Mouse (Mus musculus) liver, embryonic 15.5 days (tissue): ENCODE results near the gene Tfpi. TPM values are rescaled to one million over a fixed set of nuclear protein-coding genes. Genes with fewer than 3 reads are reported as not detected.

ENCODE experiments used
- ATAC-seq: fragments of 200-750 bp; cut with Nextera tagmentation; 2 replicates; pipeline ENCODE4 v1.8.0; 2017; ENCODE audit warnings: moderate number of reproducible peaks, mild to moderate bottlenecking, moderate library complexity; ENCODE audit not compliant: insufficient read depth
- H3K27ac ChIP-seq: fragments of 300-500 bp; sonication (generic); replicated peaks from 2 replicates; pipeline ENCODE4 v1.5.1; 2015; ENCODE audit warnings: mild to moderate bottlenecking, inconsistent platforms
- H3K27me3 ChIP-seq: fragments of 300-500 bp; sonication (generic); 2 replicates; pipeline ENCODE4 v1.6.1; 2015; ENCODE audit warnings: mild to moderate bottlenecking, inconsistent platforms
- H3K36me3 ChIP-seq: fragments of 300-500 bp; sonication (generic); replicated peaks from 2 replicates; pipeline ENCODE4 v1.6.1; 2015; ENCODE audit warnings: moderate library complexity, mild to moderate bottlenecking, inconsistent platforms
- H3K4me1 ChIP-seq: fragments of 300-500 bp; sonication (generic); replicated peaks from 2 replicates; pipeline ENCODE4 v1.6.1; 2015; ENCODE audit warnings: inconsistent platforms
- H3K4me2 ChIP-seq: fragments of 300-500 bp; sonication (generic); 2 replicates; pipeline ENCODE4 v1.6.1; 2015; ENCODE audit warnings: moderate library complexity, mild to moderate bottlenecking, inconsistent platforms
- H3K4me3 ChIP-seq: fragments of 300-500 bp; sonication (generic); replicated peaks from 2 replicates; pipeline ENCODE4 v1.5.1; 2015; ENCODE audit warnings: mild to moderate bottlenecking, inconsistent platforms
- H3K9ac ChIP-seq: fragments of 300-500 bp; sonication (generic); 2 replicates; pipeline ENCODE4 v1.6.1; 2015; ENCODE audit warnings: moderate library complexity, mild to moderate bottlenecking, inconsistent platforms
- H3K9me3 ChIP-seq: fragments of 300-500 bp; sonication (generic); replicated peaks from 2 replicates; pipeline ENCODE4 v1.6.1; 2016; ENCODE audit warnings: inconsistent platforms
- WGBS: fragments of 180-500 bp; shearing (Covaris S2); methylation state at CpG from one replicate; pipeline ENCODE4 v1.1.7; 2015; ENCODE audit warnings: mixed read lengths; ENCODE audit not compliant: insufficient replicate concordance; 5-methylcytosine and 5-hydroxymethylcytosine counted together
- polyA plus RNA-seq: library from polyadenylated mRNA; unstranded; fragments of >200 nt; fragmentation: Nextera tagmentation; extraction: Ambion mirVana; gene quantifications from 2 replicates; pipeline ENCODE4 v1.2.1, GENCODE M21; 2015

Tfpi gene
- 14.2 and 15.6 TPM in 2 replicates for polyA plus RNA-seq

DNA sequence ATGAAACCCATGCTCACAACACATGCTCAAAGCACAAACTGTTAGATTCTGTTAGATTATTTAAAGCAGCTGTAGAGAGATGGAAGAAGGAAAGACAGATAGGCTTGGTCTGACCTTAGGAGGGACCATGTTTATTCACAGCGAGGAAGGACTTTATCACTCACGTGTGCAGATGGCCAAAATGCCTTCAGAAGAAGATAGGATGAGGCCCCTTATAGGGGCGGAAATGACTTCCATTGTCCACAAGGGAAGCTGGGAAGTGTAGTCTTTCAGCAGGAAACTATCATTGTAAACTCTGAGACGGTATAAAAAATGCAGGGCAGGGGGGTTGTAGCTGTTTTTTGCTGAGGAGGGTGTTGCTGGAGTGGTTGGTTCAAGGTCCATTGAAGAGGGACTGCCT, at the start of gene Tfpi:
Gene Tfpi (minus strand): TSS at position 199 of the 400 bp plus-strand sequence.
- peak within 1 kb of the TSS; percentile 54 for H3K4me2 ChIP-seq
- H3K9me3 ChIP-seq = no peaks in the 10 kb centered on the region
- H3K27ac ChIP-seq = peak within 1 kb of the TSS; percentile 41; the same call in 1 of the 2 replicates
- peaks cover 19% of the 10 kb centered on the region for H3K4me1 ChIP-seq
- peak; percentile 81 for ATAC-seq
- 15% methylated on average over 4 of the region's 4 CpGs for WGBS
- H3K36me3 ChIP-seq = no peaks in the 10 kb centered on the region
- H3K4me3 ChIP-seq = peak within 1 kb of the TSS; percentile 45
- H3K27me3 ChIP-seq = no peaks in the 10 kb centered on the region
- peak within 1 kb of the TSS; percentile 25; the same call in 1 of the 2 replicates for H3K9ac ChIP-seq

DNA sequence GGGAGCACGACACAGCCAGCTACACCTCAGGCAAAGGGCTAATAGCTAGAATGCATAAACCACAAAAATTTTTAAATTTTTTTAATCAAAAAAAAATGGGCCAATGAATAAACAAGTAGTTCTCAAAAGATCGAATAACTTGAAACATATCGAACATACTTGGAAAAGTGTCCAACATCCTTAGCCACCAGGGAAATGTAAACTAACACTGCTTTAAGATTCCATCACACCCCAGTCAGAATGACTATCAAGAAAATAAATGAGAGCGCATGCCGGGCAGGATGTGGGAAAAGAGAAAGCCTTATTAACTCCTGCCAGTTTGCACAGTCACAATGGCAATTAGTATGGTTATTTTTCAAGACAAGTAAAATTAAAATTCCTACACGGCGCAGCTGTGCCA, 49.6 kb upstream of the Tfpi start:
- no peak overlapping the region for H3K27ac ChIP-seq
- no peaks in the 10 kb centered on the region for H3K36me3 ChIP-seq
- WGBS = 73% methylated on average over 7 of the region's 7 CpGs
- H3K4me1 ChIP-seq = no peaks in the 10 kb centered on the region
- no peaks in the 10 kb centered on the region for H3K9me3 ChIP-seq
- no peak overlapping the region for H3K4me2 ChIP-seq
- H3K9ac ChIP-seq = no peak overlapping the region
- ATAC-seq = no peak
- no peak overlapping the region for H3K4me3 ChIP-seq
- H3K27me3 ChIP-seq = no peaks in the 10 kb centered on the region

DNA sequence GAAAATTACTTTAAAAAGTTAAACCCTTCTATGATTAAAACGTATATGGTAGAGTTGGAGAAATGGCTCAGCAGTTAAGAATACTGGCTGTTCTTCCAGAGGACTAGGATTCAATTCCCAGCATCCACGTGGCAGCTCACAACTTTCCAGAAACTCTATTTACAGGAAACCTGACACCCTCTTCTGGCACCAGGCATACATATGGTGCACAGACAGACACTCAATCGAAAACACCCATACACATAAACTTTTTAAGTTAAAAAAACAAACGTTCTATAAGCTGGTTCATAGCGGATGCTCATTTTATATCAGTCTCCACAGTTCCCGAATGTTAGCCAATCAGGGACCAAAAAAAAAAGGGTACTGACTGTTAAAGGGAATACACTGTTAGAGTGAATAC, 49.2 kb upstream of the Tfpi start:
- no peak overlapping the region for H3K4me2 ChIP-seq
- ATAC-seq = no peak
- H3K27me3 ChIP-seq = no peaks in the 10 kb centered on the region
- WGBS = 64% methylated on average over 6 of the region's 6 CpGs
- no peak overlapping the region for H3K27ac ChIP-seq
- no peaks in the 10 kb centered on the region for H3K4me1 ChIP-seq
- no peaks in the 10 kb centered on the region for H3K9me3 ChIP-seq
- no peak overlapping the region for H3K4me3 ChIP-seq
- H3K9ac ChIP-seq = no peak overlapping the region
- H3K36me3 ChIP-seq = no peaks in the 10 kb centered on the region

DNA sequence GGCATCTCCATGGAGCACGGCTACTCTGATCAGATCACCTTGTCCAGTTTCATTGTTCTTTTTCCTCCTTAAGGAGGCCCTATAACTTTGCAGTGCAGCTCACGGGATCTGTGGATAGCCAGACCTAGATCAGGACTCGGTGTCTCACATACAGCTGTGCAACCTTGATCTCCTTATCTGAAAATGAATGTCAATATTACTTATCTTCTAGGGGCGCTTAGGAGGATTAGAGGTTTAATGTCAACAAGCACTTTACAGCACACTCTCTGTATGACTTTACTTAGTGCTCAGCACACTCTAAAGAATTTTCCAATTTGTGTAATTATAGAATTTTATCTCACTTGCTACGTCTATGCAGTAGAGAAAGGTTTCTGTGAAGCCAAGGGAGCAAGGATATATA, 48.5 kb upstream of the Tfpi start:
- Histone ChIP-seq H3K36me3 (no peaks in the 10 kb centered on the region), H3K27me3 (no peaks in the 10 kb centered on the region), H3K4me2 (no peak overlapping the region), H3K9ac (no peak overlapping the region), H3K9me3 (no peaks in the 10 kb centered on the region), H3K27ac (no peak overlapping the region), H3K4me3 (no peak overlapping the region), H3K4me1 (no peaks in the 10 kb centered on the region)
- no peak for ATAC-seq
- 39% methylated on average over 5 of the region's 5 CpGs for WGBS

DNA sequence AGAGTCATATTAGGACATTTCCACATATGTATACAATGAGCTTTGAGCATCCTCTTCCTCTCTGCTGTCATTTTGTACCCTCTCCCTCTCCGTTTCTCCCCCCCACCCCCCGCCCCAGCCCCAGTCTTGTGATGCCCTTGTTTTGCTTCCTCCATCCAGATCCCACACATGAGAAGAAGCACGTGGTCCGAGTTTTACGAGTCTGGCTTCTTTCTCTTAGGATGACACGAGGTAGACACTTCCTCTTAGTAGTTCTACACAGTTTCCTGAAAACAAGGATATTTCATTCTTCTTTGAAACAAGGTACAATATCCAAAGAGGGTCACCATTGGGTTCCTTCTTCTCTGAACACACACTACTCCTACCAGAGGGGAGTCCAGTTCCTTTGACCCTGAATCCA, 47.4 kb upstream of the Tfpi start:
- Histone ChIP-seq H3K9ac (no peak overlapping the region), H3K4me2 (no peak overlapping the region), H3K4me1 (no peaks in the 10 kb centered on the region), H3K27me3 (no peaks in the 10 kb centered on the region), H3K27ac (no peak overlapping the region), H3K36me3 (no peaks in the 10 kb centered on the region), H3K9me3 (no peaks in the 10 kb centered on the region), H3K4me3 (no peak overlapping the region)
- WGBS = 30% methylated on average over 6 of the region's 6 CpGs
- ATAC-seq = peak; percentile 15; the same call in 1 of the 2 replicates

DNA sequence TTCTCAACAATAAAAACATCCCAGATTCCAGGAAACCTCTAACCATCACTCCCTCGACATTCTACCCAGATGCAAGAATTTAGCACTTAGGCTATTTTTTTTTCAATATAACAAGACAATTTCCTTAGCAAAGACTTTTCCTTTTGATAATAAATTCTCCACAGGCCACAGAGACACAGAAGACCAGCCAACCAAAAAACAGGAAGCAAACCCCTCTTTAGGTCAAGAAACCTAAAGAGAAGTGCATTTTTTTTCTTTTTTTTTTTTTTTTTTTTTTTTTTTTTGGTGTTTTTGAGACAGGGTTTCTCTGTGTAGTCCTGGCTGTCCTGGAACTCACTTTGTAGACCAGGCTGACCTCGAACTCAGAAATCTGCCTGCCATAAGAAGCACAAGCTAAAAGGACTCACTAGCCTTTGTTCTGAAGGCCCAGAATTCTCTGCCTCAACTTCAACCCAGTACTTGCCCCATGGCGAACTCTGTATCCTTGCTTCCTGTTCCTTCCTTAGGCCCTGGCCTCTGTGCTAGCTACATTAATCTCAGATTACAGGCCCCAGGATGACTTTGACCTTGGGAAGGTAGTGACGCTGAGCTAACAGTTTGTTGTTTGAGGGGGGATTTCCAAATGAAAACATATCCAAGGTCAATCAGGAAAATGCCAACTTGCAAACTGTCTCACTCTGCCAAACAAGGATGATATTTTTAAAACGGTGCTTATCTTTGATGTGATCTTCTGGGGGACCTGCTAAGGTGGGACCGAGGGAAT, 46.7 kb upstream of the Tfpi start:
- H3K27me3 ChIP-seq = no peaks in the 10 kb centered on the region
- H3K9ac ChIP-seq = no peak overlapping the region
- H3K4me2 ChIP-seq = no peak overlapping the region
- no peaks in the 10 kb centered on the region for H3K4me1 ChIP-seq
- ATAC-seq = no peak
- 48% methylated on average over 6 of the region's 6 CpGs for WGBS
- H3K27ac ChIP-seq = no peak overlapping the region
- H3K9me3 ChIP-seq = no peaks in the 10 kb centered on the region
- H3K36me3 ChIP-seq = no peaks in the 10 kb centered on the region
- H3K4me3 ChIP-seq = no peak overlapping the region

DNA sequence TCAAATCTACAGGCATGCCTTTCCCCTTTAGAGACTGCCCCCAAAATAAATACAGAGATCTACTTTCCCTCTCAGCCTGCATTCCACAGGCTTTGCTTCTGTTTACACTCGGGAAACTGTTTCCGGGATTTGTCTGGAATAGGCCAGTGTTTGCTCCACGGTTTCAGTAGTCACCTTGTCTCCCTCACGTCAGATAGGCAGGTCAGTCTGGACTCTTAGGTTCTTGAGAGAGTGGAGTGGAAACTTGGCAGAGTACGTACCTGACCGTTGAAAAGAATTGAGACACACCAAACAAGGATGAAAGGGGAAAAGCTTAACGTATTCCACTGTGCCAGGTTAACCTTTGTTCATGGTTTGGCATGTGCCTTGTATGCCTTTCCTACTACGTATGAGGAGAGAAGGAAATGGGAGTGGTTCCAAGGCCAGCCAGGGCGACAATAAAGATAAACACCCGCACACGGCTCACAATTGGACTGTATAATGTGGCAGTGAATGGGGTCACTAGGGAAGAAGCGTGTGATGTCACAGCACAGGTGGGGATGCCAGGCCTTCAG, 43.0 kb upstream of the Tfpi start:
- Histone ChIP-seq H3K4me1 (no peaks in the 10 kb centered on the region), H3K9ac (no peak overlapping the region), H3K9me3 (no peaks in the 10 kb centered on the region), H3K27ac (peak overlapping the region; percentile 49), H3K36me3 (no peaks in the 10 kb centered on the region), H3K27me3 (no peaks in the 10 kb centered on the region), H3K4me2 (no peak overlapping the region), H3K4me3 (no peak overlapping the region)
- 52% methylated on average over 12 of the region's 12 CpGs for WGBS
- no peak; the same call in 1 of the 2 replicates for ATAC-seq

DNA sequence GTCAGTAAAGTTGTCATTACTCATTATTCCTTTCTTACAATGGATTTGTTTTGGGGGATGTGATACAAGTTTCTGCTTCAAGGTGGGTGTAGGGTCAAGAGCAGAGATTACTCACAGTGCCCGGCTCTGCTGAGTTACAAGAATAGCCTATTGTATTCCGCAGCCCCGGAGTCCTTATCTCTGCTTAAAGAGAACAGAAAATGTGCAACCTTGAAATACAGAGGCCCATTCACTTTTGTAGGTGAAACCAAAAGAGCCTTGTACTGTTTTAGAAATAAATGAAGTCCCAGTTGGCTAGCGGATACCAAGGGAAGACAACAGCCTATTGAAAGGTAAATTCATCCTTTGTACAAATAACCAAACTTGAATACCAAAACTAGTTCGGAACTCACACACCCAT, 42.2 kb upstream of the Tfpi start:
- Histone ChIP-seq H3K27ac (no peak overlapping the region), H3K9me3 (no peaks in the 10 kb centered on the region), H3K9ac (no peak overlapping the region), H3K4me3 (no peak overlapping the region), H3K27me3 (no peaks in the 10 kb centered on the region), H3K4me1 (no peaks in the 10 kb centered on the region), H3K36me3 (no peaks in the 10 kb centered on the region), H3K4me2 (no peak overlapping the region)
- WGBS = 48% methylated on average over 5 of the region's 5 CpGs
- ATAC-seq = no peak

DNA sequence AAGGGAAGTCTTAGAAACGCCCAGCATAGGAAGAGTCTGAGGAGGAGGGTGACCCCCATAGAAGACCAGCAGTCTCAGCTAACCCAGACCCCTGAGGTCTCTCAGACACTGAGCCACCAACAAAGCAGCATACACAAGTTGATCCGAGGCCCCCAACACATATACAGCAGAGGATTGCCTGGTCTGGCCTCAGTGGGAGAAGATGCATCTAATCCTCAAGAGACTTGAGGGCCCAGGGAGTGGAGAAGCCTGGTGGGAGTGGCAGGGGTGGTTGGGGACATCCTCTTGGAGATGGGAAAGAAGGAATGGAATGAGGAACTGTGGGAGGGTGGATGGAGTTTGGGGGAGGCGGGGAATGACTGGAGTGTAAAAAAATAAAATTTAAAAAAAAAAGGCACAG, 36.7 kb upstream of the Tfpi start:
- H3K4me2 ChIP-seq = no peak overlapping the region
- no peak overlapping the region for H3K27ac ChIP-seq
- H3K9me3 ChIP-seq = no peaks in the 10 kb centered on the region
- no peaks in the 10 kb centered on the region for H3K4me1 ChIP-seq
- H3K4me3 ChIP-seq = no peak overlapping the region
- whole genome bisulfite sequencing = 71% methylated on average over 3 of the region's 3 CpGs
- no peaks in the 10 kb centered on the region for H3K27me3 ChIP-seq
- no peak overlapping the region for H3K9ac ChIP-seq
- ATAC-seq = no peak
- H3K36me3 ChIP-seq = peaks cover 10% of the 10 kb centered on the region

DNA sequence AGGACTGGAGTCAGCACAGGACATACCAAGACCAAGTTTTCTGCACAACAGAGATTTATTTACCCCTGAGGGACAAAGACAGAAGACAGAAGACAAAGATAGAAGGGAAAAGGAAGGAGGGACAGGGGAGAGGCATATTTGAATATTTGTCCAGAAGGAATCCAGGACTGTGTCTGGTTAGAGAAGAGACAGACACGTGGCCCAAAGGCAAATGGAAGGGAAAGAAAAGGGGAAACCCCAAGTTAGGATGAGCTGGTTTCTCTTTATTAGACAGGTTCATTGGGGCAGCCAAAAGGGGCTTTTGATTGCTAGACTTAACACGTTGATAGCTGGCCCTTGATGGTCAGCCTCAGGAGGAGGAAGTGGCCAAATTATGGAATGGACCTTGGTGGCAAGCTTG, 34.9 kb upstream of the Tfpi start:
- H3K9ac ChIP-seq = no peak overlapping the region
- WGBS = 50% methylated on average over 2 of the region's 2 CpGs

DNA sequence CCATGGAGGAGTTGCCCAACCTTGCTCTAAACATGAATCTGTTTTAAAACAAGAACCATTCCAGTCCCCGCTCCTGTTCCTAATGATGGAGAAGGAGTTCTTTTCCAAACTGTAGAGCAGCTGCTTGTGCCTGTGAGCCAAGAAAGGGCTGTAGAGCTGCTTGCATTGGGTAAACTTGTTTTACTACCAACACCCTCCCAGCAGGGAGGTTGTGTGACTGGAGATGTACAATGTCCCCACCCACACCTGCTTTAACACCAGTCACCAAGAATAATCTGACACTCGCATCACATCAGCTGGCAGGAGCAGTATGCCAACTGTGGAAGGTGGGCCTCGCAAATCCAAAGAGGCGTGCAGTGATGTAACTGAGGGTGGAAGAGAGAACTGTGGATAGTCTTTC, 34.5 kb upstream of the Tfpi start:
- ATAC-seq = no peak
- no peak overlapping the region for H3K4me3 ChIP-seq

More for the DNA sequence above, 34.9 kb upstream of the Tfpi start:
- no peak overlapping the region for H3K27ac ChIP-seq
- H3K36me3 ChIP-seq = peaks cover 10% of the 10 kb centered on the region
- H3K4me1 ChIP-seq = no peaks in the 10 kb centered on the region
- no peak overlapping the region for H3K4me2 ChIP-seq
- H3K27me3 ChIP-seq = no peaks in the 10 kb centered on the region
- ATAC-seq = no peak
- H3K4me3 ChIP-seq = no peak overlapping the region
- H3K9me3 ChIP-seq = no peaks in the 10 kb centered on the region

More for the DNA sequence above, 34.5 kb upstream of the Tfpi start:
- Histone ChIP-seq H3K9ac (no peak overlapping the region), H3K27ac (no peak overlapping the region), H3K9me3 (no peaks in the 10 kb centered on the region), H3K4me1 (no peaks in the 10 kb centered on the region), H3K4me2 (no peak overlapping the region), H3K36me3 (peaks cover 10% of the 10 kb centered on the region), H3K27me3 (no peaks in the 10 kb centered on the region)
- 78% methylated on average over 4 of the region's 4 CpGs for WGBS
